Mouse (Mus musculus): ENCODE data around the gene 4933416C03Rik.

GRCm38 (mm10) chr10:116146091-116146490 is 32.4 kb upstream of the 4933416C03Rik start:
- TF ChIP-seq CTCF (IDR thresholded peaks at IDR 0.05; ENCODE audit: low read depth, low read length) (no peak), GATA1 (IDR thresholded peaks at IDR 0.05; ENCODE audit: borderline replicate concordance, low read length) (no peak)

All from G1E (cell line).